22 mouse cellular contexts compared by ENCODE assay signal in the genomic region with DNA sequence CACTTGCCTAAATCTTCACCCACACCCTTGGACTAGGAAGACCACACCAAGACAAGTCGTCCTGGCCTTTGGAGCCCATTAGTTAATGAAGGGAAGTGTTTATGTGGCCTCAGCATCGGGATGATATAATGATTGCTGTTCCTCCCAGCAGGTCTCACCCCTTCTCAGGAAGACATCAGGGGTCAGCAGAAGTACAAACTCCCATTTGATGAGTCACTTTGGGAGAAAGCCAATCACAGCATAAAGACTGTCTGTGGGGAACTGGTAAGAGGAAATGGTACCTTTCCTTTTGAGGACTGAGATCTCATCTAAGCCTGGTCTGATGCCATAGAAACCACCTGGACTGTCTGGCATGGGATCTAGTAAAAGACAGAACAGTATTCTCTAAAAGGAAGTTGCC.
DNase-seq lines count a peak whose midpoint lies in the region; ATAC-seq and TF ChIP-seq lines count a peak whose summit lies in the region.
"Had no signal": no experiment of that assay in that cellular context is flagged by ENCODE, and none has a peak within 500 bp of the region (broad histone marks: within the 10 kb centered on the region; RNA-seq: fewer than 3 reads in every experiment).

No protein-coding gene starts in this region.

- WGBS in kidney, adult 2 months, result 39% methylated on average over 2 of the region's 2 CpGs
- WGBS in kidney, embryonic 14.5 days, result 45% methylated on average over 2 of the region's 2 CpGs
- 43% methylated on average over 2 of the region's 2 CpGs for WGBS in stomach, postnatal 0 days

- H3K36me3 ChIP-seq in kidney, adult 2 months (ENCODE audit: control insufficient read depth, insufficient read depth, low read length), result no peaks in the 10 kb centered on the region
- H3K36me3 ChIP-seq in kidney, embryonic 14.5 days (ENCODE audit: control insufficient read depth, insufficient read depth, low read length), result no peaks in the 10 kb centered on the region
- H3K36me3 ChIP-seq in stomach, postnatal 0 days (ENCODE audit: control insufficient read depth, insufficient read depth, low read length), result no peaks in the 10 kb centered on the region
- H3K36me3 ChIP-seq: embryonic facial prominence, embryonic 10.5 days; heart, embryonic 10.5 days; hindbrain, embryonic 12.5 days had no signal

- H3K9me3 ChIP-seq in kidney, embryonic 14.5 days (ENCODE audit: control insufficient read depth, low read length), result no peaks in the 10 kb centered on the region
- no peaks in the 10 kb centered on the region for H3K9me3 ChIP-seq in stomach, postnatal 0 days (ENCODE audit: control insufficient read depth, low read length)
- H3K9me3 ChIP-seq: embryonic facial prominence, embryonic 10.5 days; forebrain, embryonic 13.5 days; heart, embryonic 10.5 days; hindbrain, embryonic 12.5 days had no signal

- no peak overlapping the region for H3K4me3 ChIP-seq in kidney, adult 2 months (ENCODE audit: insufficient read depth, low read depth, low read length)
- no peak overlapping the region for H3K4me3 ChIP-seq in kidney, embryonic 14.5 days (ENCODE audit: low read length)
- no peak overlapping the region for H3K4me3 ChIP-seq in stomach, postnatal 0 days (ENCODE audit: low read depth, low read length)
- H3K4me3 ChIP-seq: embryonic facial prominence, embryonic 10.5 days; forebrain, embryonic 13.5 days; gastrocnemius, adult 2 months; heart, embryonic 10.5 days; hindbrain, embryonic 12.5 days had no signal

- no peak for ATAC-seq in kidney, embryonic 14.5 days (ENCODE audit: low FRiP score, low TSS enrichment)
- peak; percentile 23; the same call in 1 of the 2 replicates for ATAC-seq in megakaryocyte progenitor cell, adult 5-6 weeks (replicated peaks; ENCODE audit: poor library complexity)
- ATAC-seq in stomach, postnatal 0 days (ENCODE audit: low FRiP score, low TSS enrichment), result no peak
- ATAC-seq: forebrain, embryonic 13.5 days; forebrain, postnatal 0 days; hindbrain, embryonic 16.5 days; inflammation-experienced regulatory T-cells, adult 6 months; intestine, postnatal 0 days had no signal

- no peak for TF ChIP-seq EP300 in stomach, postnatal 0 days (optimal IDR thresholded peaks at IDR 0.05)

- no peaks in the 10 kb centered on the region for H3K27me3 ChIP-seq in kidney, adult 2 months (replicated peaks; ENCODE audit: control insufficient read depth, insufficient read depth, low read length)
- no peaks in the 10 kb centered on the region for H3K27me3 ChIP-seq in kidney, embryonic 14.5 days (ENCODE audit: control insufficient read depth, insufficient read depth, low read length)
- H3K27me3 ChIP-seq in stomach, postnatal 0 days (ENCODE audit: control insufficient read depth, insufficient read depth, low read length), result no peaks in the 10 kb centered on the region
- H3K27me3 ChIP-seq: CH12.LX; forebrain, embryonic 13.5 days; hindbrain, embryonic 12.5 days had no signal

- no peak for TF ChIP-seq CTCF in kidney, adult 2 months (conservative IDR thresholded peaks at IDR 0.05; ENCODE audit: insufficient read depth, insufficient read length, low read depth, low read length)
- TF ChIP-seq CTCF in stomach, postnatal 0 days (IDR thresholded peaks at IDR 0.05; ENCODE audit: low read depth), result no peak

- no peaks in the 10 kb centered on the region for H3K4me1 ChIP-seq in kidney, adult 2 months (ENCODE audit: control insufficient read depth, insufficient read depth, low read length)
- H3K4me1 ChIP-seq in kidney, embryonic 14.5 days (ENCODE audit: control insufficient read depth, insufficient read depth, low read length), result no peaks in the 10 kb centered on the region
- no peaks in the 10 kb centered on the region for H3K4me1 ChIP-seq in stomach, postnatal 0 days (replicated peaks; ENCODE audit: control insufficient read depth, insufficient read depth)
- H3K4me1 ChIP-seq: embryonic facial prominence, embryonic 10.5 days; forebrain, embryonic 13.5 days; heart, embryonic 10.5 days; hindbrain, embryonic 12.5 days had no signal

- H3K9ac ChIP-seq in kidney, embryonic 14.5 days (ENCODE audit: low read depth, low read length), result no peak overlapping the region
- no peak overlapping the region for H3K9ac ChIP-seq in stomach, postnatal 0 days (ENCODE audit: low read length)
- H3K9ac ChIP-seq: forebrain, embryonic 13.5 days; forebrain, postnatal 0 days; hindbrain, embryonic 12.5 days had no signal

- no peak for TF ChIP-seq POLR2A in kidney, adult 2 months (IDR thresholded peaks at IDR 0.05; ENCODE audit: low read depth, low read length)

- H3K4me2 ChIP-seq in kidney, embryonic 14.5 days (replicated peaks; ENCODE audit: low read depth, low read length), result no peak overlapping the region
- no peak overlapping the region for H3K4me2 ChIP-seq in stomach, postnatal 0 days (replicated peaks; ENCODE audit: low read depth)
- H3K4me2 ChIP-seq: forebrain, embryonic 13.5 days; hindbrain, embryonic 12.5 days had no signal

- peak; percentile 3 to 4 for DNase-seq in cerebellum, postnatal 10 days
- no peak for DNase-seq in cerebellum, adult 9-10 months
- peak; percentile 4 for DNase-seq in kidney, adult 2 months
- peak; percentile 72 for DNase-seq in Muller cell, postnatal 12 days (ENCODE audit: inconsistent ontology term)
- no peak for DNase-seq in stomach, postnatal 0 days (ENCODE audit: low spot score)
- DNase-seq: adrenal gland, postnatal 10 days; forebrain, postnatal 0 days; gastrocnemius, adult 2 months; gastrocnemius, postnatal 36 days; heart, adult 18-20 months; heart, postnatal 10 days; heart, postnatal 4 days had no signal

- H3K27ac ChIP-seq in kidney, adult 2 months (ENCODE audit: insufficient read depth, low read depth, low read length), result no peak overlapping the region
- H3K27ac ChIP-seq in kidney, embryonic 14.5 days (ENCODE audit: low read depth, low read length), result no peak overlapping the region
- H3K27ac ChIP-seq in stomach, postnatal 0 days (replicated peaks), result no peak overlapping the region
- H3K27ac ChIP-seq: embryonic facial prominence, embryonic 10.5 days; forebrain, embryonic 13.5 days; gastrocnemius, adult 2 months; heart, embryonic 10.5 days; hindbrain, embryonic 12.5 days had no signal

Comparison
In these comparisons a context has a peak if more than half of its experiments do, and no peak if none do; other contexts are left out.
1. DNase-seq: peak in cerebellum, postnatal 10 days (2 of 2), kidney, adult 2 months (single experiment) and Muller cell, postnatal 12 days (single experiment); none in cerebellum, adult 9-10 months (single experiment) and stomach, postnatal 0 days (single experiment).